Mouse (Mus musculus) forebrain, postnatal 0 days (tissue): Measurements from ENCODE around the gene Scamp1. TPM values are rescaled to one million over a fixed set of nuclear protein-coding genes. Genes with fewer than 3 reads are reported as not detected.

Source experiments
- ATAC-seq: fragments of 200-750 bp; cut with Nextera tagmentation; 2 replicates; pipeline ENCODE4 v1.8.0; 2017; ENCODE audit warnings: mild to moderate bottlenecking, moderate library complexity
- DNase-seq: peaks from one replicate; pipeline ENCODE4 v3.0.0-alpha.2; 2015
- H3K27ac ChIP-seq: fragments of 300-500 bp; sonication (generic); 2 replicates; pipeline ENCODE4 v1.5.1; 2014; ENCODE audit warnings: low read depth, mild to moderate bottlenecking, antibody characterized with exemption, low read length, moderate library complexity, mixed read lengths
- H3K27me3 ChIP-seq: fragments of 300-500 bp; sonication (generic); 2 replicates; pipeline ENCODE4 v1.6.1; 2014; ENCODE audit warnings: mild to moderate bottlenecking, low read length, mixed read lengths; ENCODE audit not compliant: insufficient read depth
- H3K36me3 ChIP-seq: fragments of 300-500 bp; sonication (generic); 2 replicates; pipeline ENCODE4 v1.6.1; 2014; ENCODE audit warnings: mild to moderate bottlenecking, moderate library complexity; ENCODE audit not compliant: insufficient read depth
- H3K4me1 ChIP-seq: fragments of 300-500 bp; sonication (generic); 2 replicates; pipeline ENCODE4 v1.6.1; 2014; ENCODE audit warnings: antibody characterized with exemption; ENCODE audit not compliant: insufficient read depth
- H3K4me2 ChIP-seq: fragments of 300-500 bp; sonication (generic); 2 replicates; pipeline ENCODE4 v1.6.1; 2014; ENCODE audit warnings: low read depth, mild to moderate bottlenecking, moderate library complexity
- H3K4me3 ChIP-seq: fragments of 300-500 bp; sonication (generic); 2 replicates; pipeline ENCODE4 v1.5.1; 2014; ENCODE audit warnings: low read depth, low read length, mixed read lengths
- H3K9ac ChIP-seq: fragments of 300-500 bp; sonication (generic); 2 replicates; pipeline ENCODE4 v1.6.1; 2014; ENCODE audit warnings: mild to moderate bottlenecking
- H3K9me3 ChIP-seq: fragments of 300-500 bp; sonication (generic); 2 replicates; pipeline ENCODE4 v1.6.1; 2016; ENCODE audit warnings: low read length
- CTCF ChIP-seq: sonication (generic); IDR thresholded peaks from 2 replicates; pipeline ENCODE4 v1.5.1; 2016; ENCODE audit warnings: antibody characterized with exemption, control low read depth, low read depth
- WGBS: fragments of 180-500 bp; shearing (Covaris S2); extraction: QIAGEN DNeasy Blood & Tissue Kit; methylation state at CpG from one replicate; pipeline ENCODE4 v1.1.7; 2014; 5-methylcytosine and 5-hydroxymethylcytosine counted together
- polyA plus RNA-seq: library from polyadenylated mRNA; unstranded; fragments of >200 nt; fragmentation: Nextera tagmentation; extraction: Ambion mirVana; gene quantifications from 2 replicates; pipeline ENCODE4 v1.2.1, GENCODE M21; 2015
- total RNA-seq: library from RNA; depleted of rRNA; stranded (reverse); fragments of >200 nt; gene quantifications from 2 replicates; pipeline ENCODE4 v1.2.3, GENCODE M21; 2014

Scamp1 gene
- total and polyA plus RNA-seq, 2 experiments from 2014 or later: 116 to 119 TPM

DNA sequence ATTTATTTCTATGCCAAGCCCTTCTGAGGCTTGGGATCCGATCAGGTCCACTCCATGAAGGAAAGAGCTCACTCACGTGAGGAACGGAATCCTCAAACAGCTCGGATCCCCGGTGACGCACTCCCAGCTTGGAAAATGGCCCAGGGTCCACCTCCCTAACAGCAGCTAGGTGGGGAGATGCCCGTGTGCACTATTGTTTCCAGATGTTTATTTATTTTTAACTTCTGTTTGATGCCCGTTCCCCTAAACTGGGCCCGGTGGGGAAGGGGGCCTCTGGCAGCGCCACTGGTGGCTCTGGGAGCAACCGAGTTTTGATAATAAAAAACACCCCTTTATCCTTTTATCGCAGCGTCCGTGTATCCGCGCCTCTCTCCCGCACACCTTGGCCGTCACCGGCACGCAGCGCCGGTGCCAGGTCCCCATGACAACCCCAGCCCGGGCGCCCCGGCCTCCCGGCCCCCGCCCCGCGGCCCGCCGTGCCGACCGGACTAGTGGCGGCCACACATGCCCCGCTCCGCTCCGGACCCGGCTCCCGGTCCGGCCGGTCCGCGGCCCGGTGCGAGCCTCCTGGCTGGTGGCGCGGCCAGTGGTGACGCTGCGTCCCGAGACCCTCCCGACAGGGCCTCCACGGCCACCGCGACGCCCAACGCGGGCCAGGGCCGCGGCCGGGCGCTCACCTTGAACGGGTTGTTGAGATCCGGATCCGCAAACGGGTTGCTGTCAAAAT, 951 bp downstream of the Scamp1 start:
- H3K4me3 ChIP-seq: peak overlapping the region; percentile 98
- peak; percentile 30; the same call in 1 of the 2 replicates for ATAC-seq
- no peaks in the 10 kb centered on the region for H3K36me3 ChIP-seq
- no peak for TF ChIP-seq CTCF
- peak; percentile 59 for DNase-seq
- no peaks in the 10 kb centered on the region for H3K9me3 ChIP-seq
- H3K4me1 ChIP-seq: peaks cover 11% of the 10 kb centered on the region
- peak overlapping the region; percentile 81 for H3K4me2 ChIP-seq
- no peaks in the 10 kb centered on the region for H3K27me3 ChIP-seq
- WGBS: 1% methylated on average over 65 of the region's 65 CpGs
- peak overlapping the region; percentile 81 for H3K27ac ChIP-seq
- H3K9ac ChIP-seq: peak overlapping the region; percentile 94

DNA sequence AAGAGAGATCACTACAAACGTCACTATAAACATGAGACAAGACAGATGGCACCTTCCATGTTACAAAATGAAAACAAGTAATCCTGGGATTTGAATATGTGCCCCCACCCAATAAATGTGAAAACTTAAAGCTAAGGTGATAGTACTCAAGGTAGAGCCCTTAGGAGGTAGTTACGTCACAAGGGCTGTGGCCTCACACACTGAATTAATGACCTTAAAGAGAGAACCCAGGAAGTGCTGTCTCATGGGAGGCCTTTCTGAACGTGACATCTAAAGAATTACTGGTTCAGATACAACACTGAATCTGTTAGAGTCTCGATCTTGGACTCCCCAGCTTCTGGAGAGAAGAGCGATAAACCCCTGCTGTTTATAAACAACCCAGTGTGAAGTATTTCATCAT, 6.2 kb downstream of the Scamp1 start:
- H3K27ac ChIP-seq: no peak overlapping the region
- no peaks in the 10 kb centered on the region for H3K9me3 ChIP-seq
- TF ChIP-seq CTCF: no peak
- 52% methylated on average over 5 of the region's 5 CpGs for WGBS
- ATAC-seq (no peak), DNase-seq (no peak)
- no peaks in the 10 kb centered on the region for H3K36me3 ChIP-seq
- no peak overlapping the region for H3K4me2 ChIP-seq
- no peaks in the 10 kb centered on the region for H3K27me3 ChIP-seq
- peaks cover 8% of the 10 kb centered on the region for H3K4me1 ChIP-seq
- no peak overlapping the region for H3K9ac ChIP-seq
- no peak overlapping the region for H3K4me3 ChIP-seq

DNA sequence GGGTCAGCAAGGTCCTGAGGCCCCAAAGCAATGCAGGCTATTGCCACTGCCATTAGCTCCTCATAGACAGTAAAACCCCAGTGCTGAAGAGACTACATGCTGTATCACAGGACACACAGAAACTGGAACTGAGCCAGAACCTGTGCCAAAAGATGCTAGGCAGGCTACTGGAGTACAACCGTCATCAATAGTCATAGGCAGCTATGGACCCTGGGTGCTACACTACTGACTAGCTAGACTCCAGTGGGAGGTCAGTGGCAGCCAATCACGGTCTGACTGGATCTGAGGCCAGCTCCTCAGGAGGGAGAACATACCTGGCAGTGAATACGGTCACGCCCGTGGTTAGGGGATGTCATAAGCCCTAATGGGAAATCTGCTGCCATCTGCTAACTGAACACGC, 14.4 kb downstream of the Scamp1 start:
- Histone ChIP-seq H3K27me3 (no peaks in the 10 kb centered on the region), H3K4me1 (no peaks in the 10 kb centered on the region; the same call in 1 of the 2 replicates), H3K36me3 (no peaks in the 10 kb centered on the region), H3K27ac (no peak overlapping the region), H3K4me3 (no peak overlapping the region), H3K4me2 (no peak overlapping the region), H3K9me3 (no peaks in the 10 kb centered on the region), H3K9ac (no peak overlapping the region)
- ATAC-seq (no peak), DNase-seq (no peak)
- no peak for TF ChIP-seq CTCF
- WGBS: 88% methylated on average over 6 of the region's 6 CpGs

DNA sequence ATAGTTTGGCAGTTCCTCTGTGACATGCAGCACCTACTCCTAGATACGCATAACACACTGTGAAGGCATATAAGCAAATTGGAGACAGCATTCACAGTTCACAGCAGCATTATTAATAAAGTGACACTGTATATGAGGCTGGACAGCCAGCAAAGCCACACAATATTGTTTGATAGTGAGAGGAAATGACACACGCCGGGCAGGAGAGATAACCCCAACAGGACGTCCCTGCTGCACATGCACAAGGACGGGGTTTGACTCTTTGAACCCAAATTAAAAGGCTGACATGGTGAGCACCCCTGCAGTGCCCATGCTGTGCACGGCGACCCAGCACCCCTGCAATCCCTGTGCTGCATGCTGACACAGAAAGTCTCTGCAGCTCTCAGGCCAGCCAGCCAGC, 17.5 kb downstream of the Scamp1 start:
- Histone ChIP-seq H3K4me3 (no peak overlapping the region), H3K4me2 (no peak overlapping the region), H3K36me3 (no peaks in the 10 kb centered on the region), H3K27ac (no peak overlapping the region), H3K9me3 (no peaks in the 10 kb centered on the region), H3K4me1 (no peaks in the 10 kb centered on the region; the same call in 1 of the 2 replicates), H3K27me3 (no peaks in the 10 kb centered on the region), H3K9ac (no peak overlapping the region)
- WGBS: 54% methylated on average over 7 of the region's 7 CpGs
- DNase-seq (no peak), ATAC-seq (no peak)
- no peak for TF ChIP-seq CTCF

DNA sequence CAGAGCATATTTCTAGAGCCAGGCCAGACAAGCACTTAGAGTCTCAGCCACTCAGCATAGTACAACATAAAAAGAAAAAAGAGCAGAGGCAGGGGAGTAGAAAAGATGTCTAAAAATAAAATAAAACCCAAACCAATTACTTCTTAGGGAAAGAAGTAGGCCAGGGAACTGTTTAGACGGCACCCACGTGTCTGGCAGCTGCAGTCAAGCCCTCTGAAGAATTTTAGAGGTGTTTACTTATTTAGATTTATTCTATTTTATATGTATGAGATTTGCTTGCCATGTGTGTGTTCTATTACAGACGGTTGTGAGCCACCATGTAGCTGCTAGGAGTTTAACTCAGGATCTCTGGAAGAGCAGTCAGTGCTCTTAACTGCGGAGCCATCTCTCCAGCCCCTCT, 18.5 kb downstream of the Scamp1 start:
- Histone ChIP-seq H3K9ac (no peak overlapping the region), H3K4me3 (no peak overlapping the region), H3K27ac (no peak overlapping the region), H3K27me3 (no peaks in the 10 kb centered on the region), H3K4me2 (no peak overlapping the region), H3K9me3 (no peaks in the 10 kb centered on the region), H3K36me3 (no peaks in the 10 kb centered on the region), H3K4me1 (no peaks in the 10 kb centered on the region; the same call in 1 of the 2 replicates)
- no peak for TF ChIP-seq CTCF
- DNase-seq: peak; percentile 17
- ATAC-seq: peak; percentile 81
- 38% methylated on average over 4 of the region's 4 CpGs for WGBS

DNA sequence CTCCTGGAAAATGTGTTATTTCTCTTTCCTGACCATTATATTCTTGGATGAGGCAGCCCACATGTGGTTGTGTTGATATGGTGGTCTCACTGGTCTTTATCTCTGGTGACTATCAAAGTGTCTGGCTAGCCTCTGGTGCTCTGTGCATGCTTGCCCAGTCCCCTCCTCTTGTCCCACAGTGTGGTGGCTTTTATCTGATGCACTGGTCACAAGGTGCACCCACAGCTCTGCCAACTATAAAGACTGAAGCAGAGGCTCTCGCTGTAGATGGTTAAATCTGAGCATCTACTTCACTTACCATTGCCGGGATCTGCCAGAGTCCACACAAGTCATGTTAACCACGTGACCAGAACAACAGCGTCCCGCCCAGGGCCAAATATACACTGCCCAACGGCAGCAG, 19.1 kb downstream of the Scamp1 start:
- H3K36me3 ChIP-seq: no peaks in the 10 kb centered on the region
- WGBS: 94% methylated on average over 6 of the region's 6 CpGs
- no peak overlapping the region for H3K4me2 ChIP-seq
- DNase-seq (no peak), ATAC-seq (no peak)
- H3K9me3 ChIP-seq: no peaks in the 10 kb centered on the region
- no peaks in the 10 kb centered on the region; the same call in 1 of the 2 replicates for H3K4me1 ChIP-seq
- H3K27ac ChIP-seq: no peak overlapping the region
- no peaks in the 10 kb centered on the region for H3K27me3 ChIP-seq
- no peak overlapping the region for H3K4me3 ChIP-seq
- no peak overlapping the region for H3K9ac ChIP-seq
- TF ChIP-seq CTCF: no peak

DNA sequence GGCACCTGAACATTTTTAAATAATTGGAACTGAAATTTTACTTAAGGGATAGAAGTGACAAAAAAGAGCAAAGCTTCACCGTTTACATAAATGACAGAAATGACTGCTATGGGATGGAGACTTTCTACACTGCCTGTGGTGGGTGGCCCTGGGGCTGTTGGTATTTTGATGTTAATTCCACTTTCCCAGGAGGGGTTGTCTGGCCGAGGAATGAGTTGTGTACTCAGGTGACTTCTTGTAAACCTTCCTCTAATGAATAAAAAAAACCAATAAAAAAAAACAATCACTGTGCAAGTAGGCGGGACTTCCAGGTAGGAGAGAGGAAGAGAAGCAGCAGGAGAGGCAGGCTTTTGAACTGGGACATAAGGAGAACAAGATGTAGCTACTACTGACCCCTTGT, 20.4 kb downstream of the Scamp1 start:
- Histone ChIP-seq H3K9ac (no peak overlapping the region), H3K9me3 (no peaks in the 10 kb centered on the region), H3K27ac (no peak overlapping the region), H3K4me2 (no peak overlapping the region), H3K4me1 (no peaks in the 10 kb centered on the region; the same call in 1 of the 2 replicates), H3K27me3 (no peaks in the 10 kb centered on the region), H3K36me3 (no peaks in the 10 kb centered on the region), H3K4me3 (no peak overlapping the region)
- TF ChIP-seq CTCF: no peak
- DNase-seq: no peak
- ATAC-seq: no peak
- 71% methylated on average over 3 of the region's 3 CpGs for WGBS
